21 mouse cellular contexts compared by ENCODE assay signal in the genomic region with DNA sequence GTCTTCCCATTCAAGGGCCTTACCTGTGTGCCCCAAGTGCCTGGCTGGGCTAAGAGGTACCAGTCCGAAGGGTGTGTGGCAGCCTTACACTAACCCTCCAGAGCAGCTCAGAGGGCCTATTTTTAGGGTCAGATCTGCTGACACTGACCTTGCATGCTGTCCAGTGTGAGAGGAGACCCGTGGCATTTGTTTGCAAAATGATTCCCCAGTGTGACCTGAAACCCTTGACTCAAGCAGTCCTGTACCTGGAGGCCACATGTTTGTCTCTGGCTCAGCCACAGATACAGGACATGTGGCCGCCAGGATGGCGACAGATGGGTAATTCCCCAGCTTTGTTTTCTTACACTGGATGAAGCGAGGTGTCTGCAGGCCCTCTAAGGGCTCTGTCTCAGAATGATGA. TPM values are rescaled to one million over a fixed set of nuclear protein-coding genes. Genes with fewer than 3 reads are reported as not detected.
"Had no signal": no experiment of that assay in that cellular context is flagged by ENCODE, and none has a peak within 500 bp of the region (broad histone marks: within the 10 kb centered on the region; RNA-seq: fewer than 3 reads in every experiment).

A gene (minus strand): TSS at position 91 of the 400 bp plus-strand sequence.

- H3K4me2 ChIP-seq: liver, embryonic 11.5 days; liver, embryonic 15.5 days; neural tube, embryonic 15.5 days had no signal

- H3K27me3 ChIP-seq: liver, embryonic 15.5 days; neural tube, embryonic 15.5 days had no signal

- DNase-seq: kidney, adult 9 months; kidney, postnatal 36 days; layer of hippocampus, adult 9-11 months; layer of hippocampus, postnatal 36 days; lung, adult 2 months; lung, postnatal 36 days; midbrain, embryonic 14.5 days; right cerebral cortex, adult 18-20 months; right cerebral cortex, postnatal 25 days; thymus, adult 2 months; thymus, postnatal 4 days had no signal

- H3K27ac ChIP-seq: kidney, postnatal 0 days; liver, embryonic 15.5 days; midbrain, embryonic 10.5 days; neural tube, embryonic 15.5 days had no signal

- ATAC-seq: lung, postnatal 0 days had no signal

- H3K4me1 ChIP-seq: liver, embryonic 15.5 days had no signal

- H3K9me3 ChIP-seq: liver, embryonic 15.5 days; midbrain, embryonic 10.5 days; neural tube, embryonic 15.5 days had no signal

- H3K36me3 ChIP-seq: liver, embryonic 15.5 days; midbrain, embryonic 10.5 days; neural tube, embryonic 15.5 days had no signal

- H3K4me3 ChIP-seq: liver, embryonic 15.5 days; midbrain, embryonic 10.5 days; myocyte; neural tube, embryonic 15.5 days had no signal

- H3K9ac ChIP-seq: liver, embryonic 15.5 days; neural tube, embryonic 15.5 days had no signal

RNA-seq across cellular contexts. Expression of the gene that starts here (rescaled TPM):
- total RNA-seq: left cerebral cortex, adult 8-10 months; megakaryocyte, adult 5-6 weeks had no signal
- polyA plus RNA-seq: kidney, postnatal 0 days; midbrain, embryonic 10.5 days; midbrain, embryonic 14.5 days; stomach, embryonic 14.5 days had no signal
